Mouse (Mus musculus) hindbrain, embryonic 14.5 days (tissue): ENCODE measurements around the gene Psmc3ip. TPM values are rescaled to one million over a fixed set of nuclear protein-coding genes. Genes with fewer than 3 reads are reported as not detected.

Experiments used
- ATAC-seq: fragments of 200-750 bp; cut with Nextera tagmentation; 2 replicates; pipeline ENCODE4 v1.8.0; 2017; ENCODE audit warnings: moderate number of reproducible peaks, mild to moderate bottlenecking, moderate TSS enrichment, moderate library complexity; ENCODE audit not compliant: low FRiP score
- DNase-seq: peaks from one replicate; pipeline ENCODE4 v3.0.0-alpha.2; 2015; ENCODE audit warnings: low spot score
- H3K27ac ChIP-seq: fragments of 300-500 bp; sonication (generic); 2 replicates; pipeline ENCODE4 v1.5.1; 2014; ENCODE audit warnings: mild to moderate bottlenecking, moderate library complexity
- H3K27me3 ChIP-seq: fragments of 300-500 bp; sonication (generic); 2 replicates; pipeline ENCODE4 v1.6.1; 2014; ENCODE audit warnings: mild to moderate bottlenecking, low read length, mixed read lengths; ENCODE audit not compliant: control insufficient read depth, insufficient read depth
- H3K36me3 ChIP-seq: fragments of 300-500 bp; sonication (generic); replicated peaks from 2 replicates; pipeline ENCODE4 v1.6.1; 2014; ENCODE audit not compliant: control insufficient read depth, insufficient read depth
- H3K4me1 ChIP-seq: fragments of 300-500 bp; sonication (generic); replicated peaks from 2 replicates; pipeline ENCODE4 v1.6.1; 2014; ENCODE audit warnings: antibody characterized with exemption, low read length, mixed read lengths; ENCODE audit not compliant: control insufficient read depth, insufficient read depth
- H3K4me2 ChIP-seq: fragments of 300-500 bp; sonication (generic); replicated peaks from 2 replicates; pipeline ENCODE4 v1.6.1; 2014; ENCODE audit warnings: mild to moderate bottlenecking, moderate library complexity
- H3K4me3 ChIP-seq: fragments of 300-500 bp; sonication (generic); replicated peaks from 2 replicates; pipeline ENCODE4 v1.5.1; 2014; ENCODE audit warnings: mild to moderate bottlenecking, low read length
- H3K9ac ChIP-seq: fragments of 300-500 bp; sonication (generic); 2 replicates; pipeline ENCODE4 v1.6.1; 2014
- H3K9me3 ChIP-seq: fragments of 300-500 bp; sonication (generic); 2 replicates; pipeline ENCODE4 v1.6.1; 2016; ENCODE audit warnings: low read length; ENCODE audit not compliant: control insufficient read depth
- WGBS: fragments of 180-500 bp; shearing (Covaris S2); extraction: QIAGEN DNeasy Blood & Tissue Kit; methylation state at CpG from one replicate; pipeline ENCODE4 v1.1.7; 2014; 5-methylcytosine and 5-hydroxymethylcytosine counted together
- polyA plus RNA-seq: library from polyadenylated mRNA; unstranded; fragments of >200 nt; fragmentation: Nextera tagmentation; extraction: Ambion mirVana; gene quantifications from 2 replicates; pipeline ENCODE4 v1.2.1, GENCODE M21; 2014

The Psmc3ip gene
- polyA plus RNA-seq, 1 experiment from 2014 or later: 16.4 TPM

DNA sequence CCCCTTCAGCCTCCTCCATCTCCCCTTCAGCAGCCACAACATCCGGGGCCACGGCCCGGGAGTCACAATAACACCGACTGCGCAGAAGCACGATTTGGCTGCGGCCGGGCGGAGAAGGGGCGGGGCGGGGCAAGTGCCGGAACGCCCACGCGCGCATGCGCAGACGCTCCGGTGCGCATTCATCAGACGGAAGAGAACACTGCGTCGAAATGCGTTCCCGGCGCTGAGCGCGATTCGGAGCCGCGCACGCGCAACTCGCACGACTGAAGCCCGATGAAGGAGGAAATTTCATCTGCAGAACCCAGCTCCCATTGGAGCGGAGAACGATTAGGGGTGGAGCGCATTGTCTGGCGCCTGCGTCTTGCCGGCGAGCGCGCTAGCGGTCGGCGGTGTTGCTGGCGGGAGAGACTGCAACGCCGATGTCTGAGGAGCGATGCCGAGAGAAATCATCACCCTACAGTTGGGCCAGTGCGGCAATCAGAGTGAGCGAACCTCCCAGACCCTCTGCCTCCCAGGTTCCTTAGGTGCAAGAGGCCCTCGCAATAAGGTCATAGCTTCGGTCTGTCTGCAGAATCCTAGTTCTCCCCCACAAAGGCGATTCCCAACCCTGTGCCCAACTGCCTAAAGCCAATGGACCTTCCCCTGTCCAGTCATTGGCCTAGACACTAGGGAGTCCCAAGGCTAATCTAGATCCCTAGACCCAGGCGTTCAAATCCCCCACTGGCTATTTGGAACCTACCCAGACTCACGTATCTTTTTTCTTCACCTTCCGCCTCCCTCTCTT lies 24.7 kb upstream of the Psmc3ip start, which contains the start of the genes Retreg3 and Tubg1:
TSS of gene Retreg3 (minus strand) at position 133 of the 784 bp plus-strand sequence.
TSS of gene Tubg1 (plus strand) at position 178 of the 784 bp plus-strand sequence.
- Histone ChIP-seq H3K4me3 (peak within 1 kb of the TSS; percentile 85), H3K27ac (peak within 1 kb of the TSS; percentile 89), H3K9ac (peak within 1 kb of the TSS; percentile 89), H3K27me3 (no peaks in the 10 kb centered on the region), H3K36me3 (peaks cover 19% of the 10 kb centered on the region), H3K9me3 (no peaks in the 10 kb centered on the region), H3K4me1 (peaks cover 33% of the 10 kb centered on the region), H3K4me2 (peak within 1 kb of the TSS; percentile 94)
- peak; percentile 100 for DNase-seq
- under 1% methylated on average over 61 of the region's 61 CpGs for WGBS
- ATAC-seq: peak; percentile 94

- peak overlapping the region; percentile 89 for H3K9ac ChIP-seq
- H3K4me3 ChIP-seq: peak overlapping the region; percentile 85
- peak overlapping the region; percentile 81 for H3K27ac ChIP-seq
- ATAC-seq (peak; percentile 75), DNase-seq (no peak)
- H3K9me3 ChIP-seq: no peaks in the 10 kb centered on the region
- no peaks in the 10 kb centered on the region for H3K27me3 ChIP-seq
- H3K4me1 ChIP-seq: peaks cover 33% of the 10 kb centered on the region
- H3K36me3 ChIP-seq: peaks cover 16% of the 10 kb centered on the region
- peak overlapping the region; percentile 82 for H3K4me2 ChIP-seq
- 1% methylated on average over 36 of the region's 39 CpGs for WGBS
Observed at GRCm38 (mm10) chr11:101119131-101119760, 24.0 kb upstream of the Psmc3ip start.

- ATAC-seq (no peak), DNase-seq (no peak)
- H3K4me2 ChIP-seq: peak overlapping the region; percentile 82
- peak overlapping the region; percentile 89; the same call in 1 of the 2 replicates for H3K9ac ChIP-seq
- H3K9me3 ChIP-seq: no peaks in the 10 kb centered on the region
- WGBS: 56% methylated on average over 4 of the region's 4 CpGs
- peak overlapping the region; percentile 85 for H3K4me3 ChIP-seq
- peaks cover 33% of the 10 kb centered on the region for H3K4me1 ChIP-seq
- no peaks in the 10 kb centered on the region for H3K27me3 ChIP-seq
- H3K27ac ChIP-seq: no peak overlapping the region
- H3K36me3 ChIP-seq: peaks cover 7% of the 10 kb centered on the region; the same call in 1 of the 2 replicates
Observed at GRCm38 (mm10) chr11:101118105-101118504, 22.9 kb upstream of the Psmc3ip start.

DNA sequence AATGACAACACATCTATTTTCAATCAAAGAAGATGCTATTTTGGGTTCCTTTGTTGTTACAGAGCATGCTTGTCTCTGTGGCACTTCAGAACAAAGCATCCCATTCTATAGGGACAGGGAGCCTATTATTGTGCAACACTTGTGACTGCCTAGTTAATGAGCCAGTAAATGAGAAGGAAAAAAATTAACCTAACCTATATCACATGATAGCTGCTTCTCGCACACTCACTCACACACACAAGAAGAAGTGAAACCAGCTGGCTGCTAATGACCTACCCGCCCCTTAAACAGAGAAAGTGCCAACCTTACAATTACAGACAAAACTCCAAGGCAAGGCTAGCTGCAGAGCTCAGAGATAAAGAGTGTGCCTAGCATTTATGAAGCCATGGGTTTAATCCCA lies 20.3 kb upstream of the Psmc3ip start:
- ATAC-seq (no peak), DNase-seq (no peak)
- Histone ChIP-seq H3K36me3 (no peaks in the 10 kb centered on the region), H3K4me3 (no peak overlapping the region), H3K27ac (peak overlapping the region; percentile 34), H3K4me2 (peak overlapping the region; percentile 8; the same call in 1 of the 2 replicates), H3K27me3 (no peaks in the 10 kb centered on the region), H3K9me3 (no peaks in the 10 kb centered on the region), H3K4me1 (peaks cover 23% of the 10 kb centered on the region), H3K9ac (0 out of 2 replicates have a peak overlapping the region, but pooled peaks have one; percentile 2)
- WGBS: 37% methylated on average over 2 of the region's 2 CpGs

DNA sequence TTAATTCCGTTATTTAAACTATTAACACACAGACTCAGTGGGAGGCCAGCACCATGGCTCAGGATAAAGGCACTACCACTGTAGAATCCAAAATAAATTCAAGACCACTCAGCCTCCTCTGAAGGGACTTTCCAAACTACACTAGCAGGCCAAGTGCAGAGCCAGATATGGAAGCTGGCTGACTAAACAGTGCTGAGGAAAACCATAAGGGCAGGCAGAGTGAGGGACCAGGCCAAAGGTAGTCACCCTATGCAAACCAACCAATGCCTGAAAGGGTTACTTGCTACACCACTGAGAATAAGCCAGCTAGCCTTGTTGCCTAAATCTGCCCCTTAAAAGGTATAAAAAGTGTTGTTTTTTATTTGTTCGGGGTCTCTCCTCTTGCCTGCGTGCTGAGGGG lies 16.9 kb upstream of the Psmc3ip start:
- Histone ChIP-seq H3K9me3 (no peaks in the 10 kb centered on the region), H3K27me3 (no peaks in the 10 kb centered on the region), H3K9ac (no peak overlapping the region), H3K4me2 (no peak overlapping the region), H3K4me3 (no peak overlapping the region), H3K4me1 (peaks cover 7% of the 10 kb centered on the region; the same call in 1 of the 2 replicates), H3K36me3 (no peaks in the 10 kb centered on the region), H3K27ac (no peak overlapping the region)
- WGBS: 91% methylated on average over 3 of the region's 3 CpGs
- ATAC-seq (no peak), DNase-seq (no peak)

DNA sequence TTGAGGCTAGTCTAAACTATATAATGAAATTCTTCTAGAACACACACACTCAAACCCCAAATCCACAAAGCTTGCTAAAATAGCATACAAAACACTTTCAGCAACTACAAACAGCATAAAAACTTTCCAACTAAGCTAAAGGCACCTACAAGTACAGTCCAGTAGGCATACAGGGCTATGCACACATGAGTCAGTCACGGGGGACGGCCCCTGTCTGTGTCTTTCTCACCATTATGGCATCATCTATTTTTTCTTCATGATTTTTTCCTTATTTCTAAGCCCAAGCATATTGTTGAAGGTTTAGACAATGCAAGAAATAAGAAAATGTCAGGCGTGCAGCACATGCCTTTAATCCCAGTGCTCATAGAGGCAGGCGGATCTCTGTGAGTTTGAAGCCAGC lies 15.9 kb upstream of the Psmc3ip start:
- H3K27ac ChIP-seq: no peak overlapping the region
- WGBS: 92% methylated on average over 4 of the region's 4 CpGs
- H3K4me2 ChIP-seq: no peak overlapping the region
- DNase-seq: no peak
- H3K9me3 ChIP-seq: no peaks in the 10 kb centered on the region
- no peak for ATAC-seq
- peaks cover 1% of the 10 kb centered on the region; the same call in 1 of the 2 replicates for H3K36me3 ChIP-seq
- no peak overlapping the region for H3K9ac ChIP-seq
- no peak overlapping the region for H3K4me3 ChIP-seq
- H3K27me3 ChIP-seq: no peaks in the 10 kb centered on the region
- peaks cover 7% of the 10 kb centered on the region; the same call in 1 of the 2 replicates for H3K4me1 ChIP-seq

GRCm38 (mm10) chr11:101110708-101111107 lies 15.5 kb upstream of the Psmc3ip start:
- ATAC-seq: no peak
- Histone ChIP-seq H3K4me2 (no peak overlapping the region), H3K27me3 (no peaks in the 10 kb centered on the region)

GRCm38 (mm10) chr11:101109351-101109750 lies 14.1 kb upstream of the Psmc3ip start:
- Histone ChIP-seq H3K4me2 (no peak overlapping the region), H3K9ac (no peak overlapping the region), H3K4me1 (no peaks in the 10 kb centered on the region), H3K27me3 (no peaks in the 10 kb centered on the region), H3K4me3 (no peak overlapping the region), H3K9me3 (no peaks in the 10 kb centered on the region), H3K27ac (no peak overlapping the region), H3K36me3 (peaks cover 19% of the 10 kb centered on the region)
- ATAC-seq: no peak
- 68% methylated on average over 4 of the region's 4 CpGs for WGBS
- DNase-seq: no peak

More at GRCm38 (mm10) chr11:101110708-101111107, 15.5 kb upstream of the Psmc3ip start:
- no peak overlapping the region for H3K4me3 ChIP-seq
- 73% methylated on average over 5 of the region's 5 CpGs for WGBS
- no peaks in the 10 kb centered on the region for H3K9me3 ChIP-seq
- H3K36me3 ChIP-seq: peaks cover 6% of the 10 kb centered on the region; the same call in 1 of the 2 replicates
- no peak for DNase-seq
- no peak overlapping the region for H3K27ac ChIP-seq
- no peak overlapping the region for H3K9ac ChIP-seq
- peaks cover 3% of the 10 kb centered on the region; the same call in 1 of the 2 replicates for H3K4me1 ChIP-seq

DNA sequence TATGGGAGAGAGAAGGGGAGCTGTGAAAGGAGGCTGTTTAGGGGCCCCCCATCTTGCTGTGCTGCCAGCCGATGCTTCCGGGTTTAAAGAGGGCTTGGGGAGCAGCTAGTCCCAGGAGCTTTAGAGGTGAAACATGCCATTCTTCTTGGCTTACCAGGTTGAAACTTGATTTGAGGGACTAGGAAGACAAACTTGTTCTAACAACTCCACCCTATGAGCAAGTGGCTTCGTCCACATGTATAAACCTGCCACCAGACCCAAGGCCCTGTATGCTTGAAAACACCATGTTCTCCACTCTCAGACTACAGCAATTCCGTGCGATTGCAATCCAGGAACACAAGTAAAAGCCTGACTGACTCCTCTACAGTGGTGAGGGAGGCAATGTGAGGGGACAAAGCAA lies 7.8 kb upstream of the Psmc3ip start:
- ATAC-seq (no peak), DNase-seq (no peak)
- H3K9me3 ChIP-seq: no peaks in the 10 kb centered on the region
- no peak overlapping the region for H3K27ac ChIP-seq
- no peaks in the 10 kb centered on the region for H3K27me3 ChIP-seq
- H3K4me2 ChIP-seq: no peak overlapping the region
- no peak overlapping the region for H3K9ac ChIP-seq
- H3K4me3 ChIP-seq: no peak overlapping the region
- WGBS: 96% methylated on average over 5 of the region's 5 CpGs
- H3K36me3 ChIP-seq: peaks cover 83% of the 10 kb centered on the region
- no peaks in the 10 kb centered on the region for H3K4me1 ChIP-seq
